Mouse (Mus musculus) neutrophil, adult 83 days (primary cell): ENCODE data around the gene H1foo. TPM values are rescaled to one million over a fixed set of nuclear protein-coding genes. Genes with fewer than 3 reads are reported as not detected.

Experiments used
- total RNA-seq, 2 experiments: library from RNA; stranded (reverse); gene quantifications; one replicate each; pipeline ENCODE4 v1.2.4; 2023

The H1foo gene
- total RNA-seq, result not detected

GRCm38 (mm10) chr6:115944638-115945037 lies at the start of gene H1foo:
H1foo (plus strand) TSS chr6:115944938.

GRCm38 (mm10) chr6:115931639-115932038 lies 13.1 kb upstream of the H1foo start, which contains the start of gene Rho:
Rho (plus strand) TSS chr6:115931748.

GRCm38 (mm10) chr6:115994877-115995520 lies 50.3 kb downstream of the H1foo start, which contains the start of gene Plxnd1:
Plxnd1 (minus strand) TSS chr6:115995005.

Other genes with a start within 250 kb of the H1foo start
- 10 to 100 TPM; 47.4 to 54.0 TPM for gene Tmem40, start 182.5 kb upstream of the H1foo start, total RNA-seq
- gene Cand2, start 170.4 kb upstream of the H1foo start, total RNA-seq, result under 1 TPM; 0.35 to 0.64 TPM
- 1,000 to 10,000 TPM in 1 of 2 experiments, 100 to 1,000 TPM in 1; 966 to 1,110 TPM for gene Rpl32, start 136.2 kb upstream of the H1foo start, total RNA-seq
- under 1 TPM; 0.13 to 0.44 TPM for gene Efcab12, start 106.5 kb upstream of the H1foo start, total RNA-seq
- gene Mbd4, start 91.6 kb upstream of the H1foo start, total RNA-seq, result 1 to 10 TPM; 8.2 to 8.7 TPM
- 1 to 10 TPM; 1.5 to 2.0 TPM for gene Ift122, start 91.5 kb upstream of the H1foo start, total RNA-seq
- not detected for gene Rho, start 13.2 kb upstream of the H1foo start, total RNA-seq
- 100 to 1,000 TPM; 119 to 135 TPM for gene Plxnd1, start 50.1 kb downstream of the H1foo start, total RNA-seq
- gene Tmcc1, start 248.5 kb downstream of the H1foo start, total RNA-seq, result 100 to 1,000 TPM; 217 to 292 TPM